ENCODE assay signal across 15 mouse cellular contexts in genomic region chr6:126764563-126765091, GRCm38 (mm10). TPM values are rescaled to one million over a fixed set of nuclear protein-coding genes. Genes with fewer than 3 reads are reported as not detected.
"Had no signal": no experiment of that assay in that cellular context is flagged by ENCODE, and none has a peak within 500 bp of the region (broad histone marks: within the 10 kb centered on the region; RNA-seq: fewer than 3 reads in every experiment).

No protein-coding gene starts in this region.

- ATAC-seq: liver, embryonic 12.5 days had no signal

- H3K4me1 ChIP-seq: limb, embryonic 15.5 days; liver, embryonic 12.5 days; lung, embryonic 15.5 days had no signal

- H3K4me2 ChIP-seq: limb, embryonic 15.5 days; liver, embryonic 12.5 days; lung, embryonic 15.5 days; neural tube, embryonic 15.5 days had no signal

- H3K36me3 ChIP-seq: limb, embryonic 15.5 days; liver, embryonic 12.5 days; lung, embryonic 15.5 days; neural tube, embryonic 15.5 days had no signal

- H3K27me3 ChIP-seq: limb, embryonic 15.5 days; liver, embryonic 12.5 days; lung, embryonic 15.5 days; neural tube, embryonic 15.5 days had no signal

- H3K4me3 ChIP-seq: limb, embryonic 15.5 days; liver, embryonic 12.5 days; lung, embryonic 15.5 days; megakaryocyte, embryonic 14.5 days; myocyte; neural tube, embryonic 15.5 days had no signal

- DNase-seq: kidney, adult 2 months; kidney, postnatal 25 days; layer of hippocampus, adult 9-11 months; lung, postnatal 14 days; right cerebral cortex, adult 18-20 months; right cerebral cortex, postnatal 25 days; thymus, postnatal 4 days had no signal

- H3K9ac ChIP-seq: limb, embryonic 15.5 days; liver, embryonic 12.5 days; lung, embryonic 15.5 days; neural tube, embryonic 15.5 days had no signal

- H3K9me3 ChIP-seq: limb, embryonic 15.5 days; liver, embryonic 12.5 days; lung, embryonic 15.5 days; megakaryocyte, embryonic 14.5 days; neural tube, embryonic 15.5 days had no signal

- H3K27ac ChIP-seq: limb, embryonic 15.5 days; liver, embryonic 12.5 days; lung, embryonic 15.5 days; macrophage; neural tube, embryonic 15.5 days; stomach, postnatal 0 days had no signal

RNA-seq across cellular contexts. Expression of gene Kcna6, which starts 24.2 kb away (rescaled TPM):
- polyA plus RNA-seq: macrophage, myocyte had no signal
